Mouse (Mus musculus): ENCODE measurements at regions not wholly inside any gene's neighbourhood (a gene's known extent, or its start where the extent isn't known, plus 50 kb on each side); places are given as distances from the start of the nearest gene placed in this dataset.

DNA sequence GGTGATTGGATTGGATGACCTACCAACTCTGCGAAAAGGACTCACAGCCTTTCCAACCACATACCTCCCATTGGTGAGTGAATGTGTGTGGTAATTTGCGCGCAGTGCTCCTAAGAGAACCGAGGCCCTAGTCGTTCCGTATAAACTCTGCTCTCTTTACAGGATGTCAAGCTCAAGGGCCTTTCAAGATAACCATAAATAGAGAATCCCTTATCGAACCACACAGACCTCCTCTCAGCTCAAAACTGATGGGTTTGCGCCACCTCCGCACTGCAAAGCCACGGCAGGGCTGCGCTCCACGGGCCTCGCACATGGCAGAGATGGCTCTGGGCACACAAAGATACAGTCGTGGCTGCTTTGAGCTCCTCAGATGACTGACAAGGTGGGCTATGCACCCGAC is 126.0 kb upstream of the Aco1 start:
- no peak for TF ChIP-seq POLR2A (IDR thresholded peaks at IDR 0.05; ENCODE audit: control insufficient read depth, extremely low read depth, insufficient read depth, low read length, poor library complexity)
- no peak for TF ChIP-seq CTCF (IDR thresholded peaks at IDR 0.05; ENCODE audit: borderline replicate concordance, control insufficient read depth, extremely low read depth, insufficient read depth, low read length, poor library complexity)
